Mouse (Mus musculus): ENCODE data around the gene Acp7.

- TF ChIP-seq CTCF (conservative IDR thresholded peaks at IDR 0.05; ENCODE audit: insufficient read depth, insufficient read length, low read depth, low read length) (no peak), POLR2A (IDR thresholded peaks at IDR 0.05; ENCODE audit: low read depth, low read length) (no peak)
These were observed 53.1 kb downstream of the Acp7 start for GRCm38 (mm10) chr7:28577826-28578542.

All from kidney, adult 2 months (tissue).